Mouse (Mus musculus): ENCODE measurements at regions not wholly inside any gene's neighbourhood (a gene's known extent, or its start where the extent isn't known, plus 50 kb on each side); places are given as distances from the start of the nearest gene placed in this dataset.

GRCm38 (mm10) chr2:128285457-128285856 lies 159.6 kb downstream of the Bcl2l11 start:
- TF ChIP-seq EP300 (IDR thresholded peaks at IDR 0.05; ENCODE audit: low read depth) (no peak), CTCF (IDR thresholded peaks at IDR 0.05; ENCODE audit: low read depth) (no peak)
